Mouse (Mus musculus) heart, adult 2 months (tissue): ENCODE data around the gene LTO1. TPM values are rescaled to one million over a fixed set of nuclear protein-coding genes. Genes with fewer than 3 reads are reported as not detected.

Experiments
- DNase-seq, 2 experiments: peaks; one replicate each; pipeline ENCODE4 v3.0.0; 2021
- H3K27ac ChIP-seq: fragments of 200-600 bp; 2 replicates; pipeline ENCODE4 v1.8.1; 2022
- H3K27me3 ChIP-seq: fragments of 200-500 bp; 2 replicates; pipeline ENCODE4 v1.6.1; 2012; ENCODE audit warnings: mild to moderate bottlenecking, low read length, inconsistent platforms, mixed read lengths; ENCODE audit not compliant: control insufficient read depth, insufficient read depth
- H3K36me3 ChIP-seq: fragments of 200-500 bp; 2 replicates; pipeline ENCODE4 v1.6.1; 2012; ENCODE audit warnings: low read length, inconsistent platforms; ENCODE audit not compliant: control insufficient read depth, insufficient read depth
- H3K4me1 ChIP-seq: fragments of 200-500 bp; 2 replicates; pipeline ENCODE4 v1.6.1; 2011; ENCODE audit warnings: low read length; ENCODE audit not compliant: control insufficient read depth, insufficient read depth
- H3K4me3 ChIP-seq: fragments of 200-600 bp; 2 replicates; pipeline ENCODE4 v1.8.1; 2022
- H3K79me2 ChIP-seq: fragments of 200-500 bp; replicated peaks from 2 replicates; pipeline ENCODE4 v1.6.1; 2012; ENCODE audit warnings: mild to moderate bottlenecking, inconsistent platforms, low read length, moderate library complexity, mixed read lengths; ENCODE audit not compliant: control insufficient read depth, insufficient read depth
- H3K9ac ChIP-seq: fragments of 200-500 bp; 2 replicates; pipeline ENCODE4 v1.6.1; 2012; ENCODE audit warnings: low read depth, mild to moderate bottlenecking, control low read depth, inconsistent platforms, low read length, mixed read lengths
- CTCF ChIP-seq: fragments of 200-600 bp; IDR thresholded peaks from 2 replicates; pipeline ENCODE4 v1.8.1; 2022; ENCODE audit warnings: antibody characterized with exemption, mild to moderate bottlenecking, moderate library complexity
- EP300 ChIP-seq: fragments of 200-500 bp; IDR thresholded peaks from 2 replicates; pipeline ENCODE4 v1.6.1; 2011; ENCODE audit warnings: low read depth, low read length, control low read depth; ENCODE audit not compliant: insufficient read depth
- POLR2A ChIP-seq: fragments of 200-500 bp; IDR thresholded peaks from 2 replicates; pipeline ENCODE4 v1.6.1; 2011; ENCODE audit warnings: mild to moderate bottlenecking, low read depth, low read length, control low read depth; ENCODE audit not compliant: insufficient read depth
- WGBS: fragments of 180-500 bp; shearing (Covaris S2); methylation state at CpG from one replicate; pipeline ENCODE4 v1.1.7; 2018; 5-methylcytosine and 5-hydroxymethylcytosine counted together
- intact Hi-C: fragments of 180-260 bp; cut with DNase I; formaldehyde crosslinking; loops from one replicate; pipeline ENCODE4 v1.15.1; 2025
- long read RNA-seq: library from polyadenylated mRNA; stranded (forward); transcript quantifications from one replicate; pipeline ENCODE4 v2.0.0, GENCODE M21; 2021
- polyA plus RNA-seq: library from polyadenylated mRNA; depleted of rRNA; stranded (reverse); fragments of >200 nt; gene quantifications from 2 replicates; pipeline ENCODE4 v1.2.3, GENCODE M21; 2012; rRNA removed
- total RNA-seq, 2 experiments: library from RNA; stranded (reverse); gene quantifications; 2 replicates each; pipeline ENCODE4 v1.2.3; 2021

LTO1 gene
- total RNA-seq (10 to 100 TPM; 12.5 to 13.1 TPM), polyA plus RNA-seq (12.1 and 15.7 TPM in 2 replicates)
- long read RNA-seq, full-length matches to known transcripts, result 16 of 19 reads
- long read RNA-seq, partial matches to known transcripts, result 1 of 19 reads
- long read RNA-seq, other reads (novel, unspliced or antisense), result 2 of 19 reads

DNA sequence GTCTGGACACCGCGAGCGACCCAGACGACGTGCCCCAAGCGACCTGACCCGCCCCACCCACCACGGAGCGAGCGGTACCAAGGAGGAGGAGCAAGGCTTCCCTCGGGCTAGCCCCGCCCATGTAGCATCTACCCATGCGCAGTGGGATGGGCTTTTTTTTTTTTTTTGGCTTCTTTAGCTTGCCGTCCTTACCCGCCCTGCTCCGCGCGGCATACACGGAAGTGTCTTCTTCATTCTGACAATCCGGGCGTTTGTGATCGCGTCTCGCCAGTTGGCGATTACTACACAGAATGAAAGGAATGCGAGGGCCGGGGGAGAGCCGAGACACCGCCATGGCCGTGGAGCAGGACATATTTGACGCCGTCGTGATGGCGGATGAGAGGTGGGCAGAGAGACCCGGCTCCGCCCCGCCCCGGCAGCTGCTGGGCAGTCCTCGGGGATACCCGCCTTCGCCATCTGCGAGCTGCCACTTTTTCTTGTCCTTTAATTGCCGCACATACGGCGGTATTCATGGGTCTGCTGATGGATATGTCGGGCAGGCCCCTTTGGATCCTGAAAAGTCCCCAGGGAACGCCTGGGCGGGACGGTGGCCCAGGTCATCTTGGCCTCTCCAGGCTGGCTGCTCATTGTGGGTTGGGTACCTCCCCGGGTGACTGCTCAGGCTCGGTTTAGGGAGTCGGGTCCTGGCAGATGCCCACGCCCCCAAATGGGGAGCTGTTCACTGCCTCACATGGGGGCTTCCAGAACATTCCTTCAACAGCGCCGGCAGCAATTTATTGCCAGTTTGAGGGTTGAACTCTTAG lies at the start of gene LTO1:
Gene LTO1 (plus strand): TSS at position 153 of the 803 bp plus-strand sequence.
- H3K27me3 ChIP-seq, result no peaks in the 10 kb centered on the region

DNA sequence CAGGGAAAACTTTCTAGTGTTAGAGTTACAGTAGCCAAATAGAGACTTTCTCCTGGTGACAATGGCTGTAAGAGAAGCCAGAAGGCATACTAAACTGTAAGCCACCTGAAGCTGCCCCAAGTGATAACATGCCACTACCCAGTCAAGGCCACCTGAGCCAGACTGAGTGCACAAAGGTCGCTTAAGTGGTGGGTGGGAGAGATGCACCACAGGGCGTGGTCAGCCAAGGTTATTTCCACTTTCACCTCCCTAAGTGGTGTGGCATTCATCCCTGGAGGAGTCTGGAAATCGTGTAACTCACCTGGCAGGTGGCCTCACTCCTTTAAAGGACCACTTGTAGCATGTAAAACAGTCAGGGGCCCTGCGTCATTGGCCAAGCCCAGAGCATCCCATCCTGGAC lies 47.7 kb upstream of the LTO1 start:
- Histone ChIP-seq H3K36me3 (no peaks in the 10 kb centered on the region), H3K4me1 (no peaks in the 10 kb centered on the region), H3K4me3 (no peak overlapping the region), H3K27ac (no peak overlapping the region), H3K79me2 (no peaks in the 10 kb centered on the region), H3K9ac (no peak overlapping the region), H3K27me3 (peaks cover 8% of the 10 kb centered on the region)
- 53% methylated on average over 4 of the region's 4 CpGs for WGBS
- no peak for DNase-seq
- intact Hi-C loops, result no loop called here
- TF ChIP-seq CTCF (no peak), EP300 (no peak), POLR2A (no peak)

More for the DNA sequence above, at the start of gene LTO1:
- Histone ChIP-seq H3K4me3 (peak within 1 kb of the TSS; percentile 92), H3K4me1 (peaks cover 3% of the 10 kb centered on the region), H3K9ac (peak within 1 kb of the TSS; percentile 81), H3K79me2 (0 out of 2 replicates have a peak, but pooled peaks cover 2% of the 10 kb centered on the region), H3K36me3 (no peaks in the 10 kb centered on the region), H3K27ac (peak within 1 kb of the TSS; percentile 97)
- intact Hi-C loops, result no loop called here
- TF ChIP-seq EP300, result peak; percentile 71
- TF ChIP-seq POLR2A, result peak; percentile 86
- TF ChIP-seq CTCF, result no peak
- peak; percentile 92 to 93 for DNase-seq
- WGBS, result under 1% methylated on average over 55 of the region's 55 CpGs

DNA sequence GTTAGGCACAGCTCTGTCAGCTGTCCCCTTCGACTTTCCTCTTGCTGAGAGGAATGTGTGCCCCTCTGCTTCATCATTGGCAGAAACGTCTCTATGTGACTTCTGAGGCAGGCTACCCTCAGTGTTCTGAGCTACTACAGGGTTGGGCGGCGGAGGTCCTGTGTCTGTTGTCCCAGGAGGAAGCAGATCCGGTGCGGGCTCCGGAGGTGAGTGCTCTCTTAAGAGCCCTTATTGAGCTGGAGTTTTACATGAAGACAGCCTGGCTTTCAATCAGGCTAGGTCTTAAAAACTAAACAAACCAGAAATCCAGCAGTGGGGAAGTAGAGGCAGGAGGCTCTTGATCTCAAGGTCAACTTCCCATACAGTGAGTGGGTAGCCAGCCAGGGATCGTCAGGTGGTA lies 47.3 kb upstream of the LTO1 start:
- intact Hi-C loops, result no loop called here
- WGBS, result 71% methylated on average over 8 of the region's 8 CpGs
- Histone ChIP-seq H3K79me2 (no peaks in the 10 kb centered on the region), H3K4me1 (no peaks in the 10 kb centered on the region), H3K9ac (no peak overlapping the region), H3K27me3 (peaks cover 7% of the 10 kb centered on the region), H3K4me3 (no peak overlapping the region), H3K27ac (no peak overlapping the region), H3K36me3 (no peaks in the 10 kb centered on the region)
- TF ChIP-seq CTCF, result no peak
- no peak for TF ChIP-seq POLR2A
- TF ChIP-seq EP300, result no peak
- DNase-seq, result no peak

DNA sequence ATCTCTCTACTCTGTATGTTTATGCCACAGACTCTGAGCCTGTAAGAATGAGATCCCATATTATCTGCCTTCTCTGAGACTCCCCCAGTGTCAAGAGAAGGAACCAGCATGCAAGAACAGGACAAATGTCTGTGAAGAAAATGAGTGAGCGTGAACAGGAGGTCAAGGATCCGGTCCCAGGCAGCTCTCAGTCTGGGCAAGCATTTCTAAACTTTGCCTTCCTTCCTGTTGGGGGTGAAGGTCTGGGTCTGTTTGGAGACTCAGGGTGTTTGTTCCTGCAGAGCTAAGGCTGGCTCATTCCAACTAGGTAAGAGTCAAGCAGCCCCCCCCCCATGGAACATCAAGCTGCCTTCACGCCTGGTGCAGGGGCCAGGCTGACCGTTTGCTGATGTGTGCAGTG lies 42.5 kb upstream of the LTO1 start:
- H3K36me3 ChIP-seq, result no peaks in the 10 kb centered on the region
- H3K27me3 ChIP-seq, result no peaks in the 10 kb centered on the region
- no peak overlapping the region for H3K4me3 ChIP-seq
- DNase-seq, result no peak
- intact Hi-C loops, result no loop called here
- H3K4me1 ChIP-seq, result no peaks in the 10 kb centered on the region
- H3K9ac ChIP-seq, result no peak overlapping the region
- 46% methylated on average over 4 of the region's 4 CpGs for WGBS
- no peak overlapping the region for H3K27ac ChIP-seq
- TF ChIP-seq EP300 (no peak), POLR2A (no peak), CTCF (no peak)
- H3K79me2 ChIP-seq, result no peaks in the 10 kb centered on the region

DNA sequence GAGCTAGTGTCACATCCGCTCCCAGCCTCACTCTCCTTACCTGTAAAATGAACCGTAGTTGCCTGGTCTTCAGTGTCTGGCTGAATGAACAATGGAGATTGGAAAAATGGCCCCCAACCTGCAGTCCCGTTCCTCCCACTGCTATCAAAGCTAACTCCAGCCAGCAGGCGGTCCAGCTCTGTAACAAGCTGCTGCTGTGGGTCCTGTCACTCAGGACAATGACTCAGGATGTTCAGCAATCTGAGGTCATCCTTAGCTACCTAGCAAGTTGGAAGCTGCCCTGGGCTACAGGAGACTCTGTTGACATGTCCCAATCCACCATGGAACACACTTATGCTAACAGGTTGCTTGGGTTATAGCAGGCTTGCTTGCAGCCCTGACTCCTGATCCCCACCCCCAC lies 41.7 kb upstream of the LTO1 start:
- 79% methylated on average over 4 of the region's 4 CpGs for WGBS
- TF ChIP-seq POLR2A (no peak), CTCF (no peak), EP300 (no peak)
- Histone ChIP-seq H3K27me3 (no peaks in the 10 kb centered on the region), H3K4me1 (no peaks in the 10 kb centered on the region), H3K79me2 (no peaks in the 10 kb centered on the region), H3K4me3 (no peak overlapping the region), H3K27ac (no peak overlapping the region), H3K36me3 (no peaks in the 10 kb centered on the region), H3K9ac (no peak overlapping the region)
- DNase-seq, result no peak
- intact Hi-C loops, result no loop called here

DNA sequence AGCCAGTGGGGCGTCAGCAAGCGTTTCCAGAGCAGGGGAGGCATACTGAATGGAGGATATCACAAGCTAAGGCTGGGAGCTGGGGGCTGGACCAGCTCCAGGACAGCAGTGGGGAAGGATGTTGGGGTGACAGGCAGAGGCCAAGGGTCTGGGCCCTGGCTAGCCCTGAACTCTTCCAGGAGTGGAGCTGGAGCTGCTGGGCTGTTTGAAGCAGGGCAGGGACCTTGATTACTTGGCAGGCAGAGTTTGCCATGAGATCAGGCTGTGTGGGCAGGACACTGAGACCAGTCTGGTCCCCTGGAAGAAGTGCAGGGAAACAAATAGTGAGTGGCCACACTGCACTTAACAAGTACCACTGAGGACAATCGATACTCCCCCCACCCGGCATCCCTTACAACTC lies 40.7 kb upstream of the LTO1 start:
- Histone ChIP-seq H3K79me2 (no peaks in the 10 kb centered on the region), H3K27me3 (no peaks in the 10 kb centered on the region), H3K4me3 (no peak overlapping the region), H3K9ac (no peak overlapping the region), H3K27ac (no peak overlapping the region), H3K4me1 (no peaks in the 10 kb centered on the region), H3K36me3 (no peaks in the 10 kb centered on the region)
- no peak for DNase-seq
- intact Hi-C loops, result no loop called here
- 68% methylated on average over 4 of the region's 4 CpGs for whole genome bisulfite sequencing
- TF ChIP-seq CTCF (no peak), EP300 (no peak), POLR2A (no peak)
